Mouse (Mus musculus) layer of hippocampus, postnatal 25 days (tissue): ENCODE measurements around the gene Pygb. TPM values are rescaled to one million over a fixed set of nuclear protein-coding genes. Genes with fewer than 3 reads are reported as not detected.

Experiments used
- DNase-seq, 2 experiments: peaks; one replicate each; pipeline ENCODE4 v3.0.0; 2022; ENCODE audit warnings: mixed read lengths in 2 of 2, low spot score in 1 of 2; ENCODE audit errors: extremely low spot score in 1 of 2
- total RNA-seq, 2 experiments: library from RNA; stranded (reverse); gene quantifications; 2 replicates each; pipeline ENCODE4 v1.2.3; 2021

Pygb gene
- 100 to 1,000 TPM; 172 to 203 TPM for total RNA-seq

GRCm38 (mm10) chr2:150786251-150787180 is at the start of gene Pygb:
Gene Pygb (plus strand): TSS chr2:150786735.
- peak; percentile 73 to 74 for DNase-seq

GRCm38 (mm10) chr2:150737881-150738280 is 48.7 kb upstream of the Pygb start:
- no peak for DNase-seq

GRCm38 (mm10) chr2:150740145-150740841 is 46.2 kb upstream of the Pygb start:
- no peak for DNase-seq

GRCm38 (mm10) chr2:150741405-150741804 is 45.1 kb upstream of the Pygb start:
- no peak for DNase-seq

- DNase-seq = no peak
These were observed 41.5 kb upstream of the Pygb start for GRCm38 (mm10) chr2:150745016-150745415.

- DNase-seq = peak; percentile 94 to 96
These were observed 37.7 kb upstream of the Pygb start, which contains the start of gene Entpd6 for GRCm38 (mm10) chr2:150748854-150749253. Gene Entpd6 (plus strand): TSS chr2:150749042.

GRCm38 (mm10) chr2:150749283-150749682 is 37.3 kb upstream of the Pygb start:
- peak in 1 of 2 experiments; percentile 31 for DNase-seq

- no peak for DNase-seq
These were observed 36.2 kb upstream of the Pygb start for GRCm38 (mm10) chr2:150750129-150750979.

GRCm38 (mm10) chr2:150755016-150755415 is 31.5 kb upstream of the Pygb start:
- no peak for DNase-seq

GRCm38 (mm10) chr2:150761476-150761875 is 25.1 kb upstream of the Pygb start:
- DNase-seq = no peak

- no peak for DNase-seq
These were observed 20.9 kb upstream of the Pygb start for GRCm38 (mm10) chr2:150765619-150766018.

- DNase-seq = no peak
These were observed 20.3 kb upstream of the Pygb start for GRCm38 (mm10) chr2:150766083-150766862.

GRCm38 (mm10) chr2:150768678-150769077 is 17.9 kb upstream of the Pygb start:
- DNase-seq = no peak

- no peak for DNase-seq
These were observed 15.8 kb upstream of the Pygb start for GRCm38 (mm10) chr2:150770747-150771146.

- no peak for DNase-seq
These were observed 15.4 kb upstream of the Pygb start for GRCm38 (mm10) chr2:150771169-150771568.

GRCm38 (mm10) chr2:150771996-150772395 is 14.5 kb upstream of the Pygb start:
- no peak for DNase-seq

GRCm38 (mm10) chr2:150772466-150773119 is 13.9 kb upstream of the Pygb start:
- no peak for DNase-seq

GRCm38 (mm10) chr2:150782801-150783200 is 3.7 kb upstream of the Pygb start:
- DNase-seq = no peak

GRCm38 (mm10) chr2:150787234-150787771 is 768 bp downstream of the Pygb start:
- DNase-seq = no peak
